ENCODE assay signal across 8 mouse cellular contexts in genomic region chr9:14717689-14718331, GRCm38 (mm10). TPM values are rescaled to one million over a fixed set of nuclear protein-coding genes. Genes with fewer than 3 reads are reported as not detected.
DNase-seq lines count a peak whose midpoint lies in the region.

No protein-coding gene starts in this region.

- DNase-seq in gastrocnemius, adult 18-20 months (ENCODE audit: low spot score), result peak; percentile 30
- DNase-seq in gastrocnemius, adult 8-10 months (ENCODE audit: low spot score in 2 of 2), result no peak
- DNase-seq in Muller cell, postnatal 12 days (ENCODE audit: inconsistent ontology term), result peak; percentile 85
- DNase-seq in heart, postnatal 14 days, result peak; percentile 21 to 52
- DNase-seq in lung, postnatal 36 days, result peak; percentile 45
- no peak for DNase-seq in right cerebral cortex, postnatal 36 days (ENCODE audit: low spot score in 2 of 2)
- DNase-seq in cerebellum, adult 8-10 months, result no peak
- no peak for DNase-seq in spleen, postnatal 14 days (ENCODE audit: low spot score in 2 of 2)

- intact Hi-C loops in heart, postnatal 14 days (cut with DNase I), result no loop called here

RNA-seq across cellular contexts. Expression of gene Piwil4, which starts 22.7 kb away (rescaled TPM):
- not detected for total RNA-seq in gastrocnemius, adult 18-20 months (2021)
- total RNA-seq in gastrocnemius, adult 8-10 months (2022), result not detected
- total RNA-seq in heart, postnatal 14 days (2021), result not detected

RNA-seq across cellular contexts. Expression of gene Fut4, which starts 34.4 kb away (rescaled TPM):
- total RNA-seq in gastrocnemius, adult 18-20 months (2021), result under 1 TPM; 0.11 to 0.21 TPM
- under 1 TPM; 0.11 to 0.29 (median 0.18) TPM for total RNA-seq in gastrocnemius, adult 8-10 months (2022)
- under 1 TPM; 0.68 to 0.69 TPM for total RNA-seq in heart, postnatal 14 days (2021)

RNA-seq across cellular contexts. Expression of gene 1700012B09Rik, which starts 53.0 kb away (rescaled TPM):
- total RNA-seq in gastrocnemius, adult 18-20 months (2021), result not detected
- total RNA-seq in gastrocnemius, adult 8-10 months (2022), result not detected
- not detected for total RNA-seq in heart, postnatal 14 days (2021)

Comparison
In these comparisons a context has a peak if more than half of its experiments do, and no peak if none do; other contexts are left out.
1. DNase-seq: peak in gastrocnemius, adult 18-20 months (single experiment), Muller cell, postnatal 12 days (single experiment), heart, postnatal 14 days (2 of 2) and lung, postnatal 36 days (single experiment); none in gastrocnemius, adult 8-10 months (0 of 2), right cerebral cortex, postnatal 36 days (0 of 2), cerebellum, adult 8-10 months (single experiment) and spleen, postnatal 14 days (0 of 2).